Mouse (Mus musculus) fibroblast of lung, adult 2 months (primary cell): Measurements from ENCODE around the gene Tbc1d2.
"Not testable (repeated sequence)": the region's sequence is repeated elsewhere in the genome, so short reads cannot be mapped to it uniquely, and the experiment has no call there.

Experiments
- DNase-seq: peaks from one replicate; pipeline ENCODE4 v3.0.0-alpha.2; 2011; ENCODE audit warnings: low read depth

Gene Tbc1d2

DNA sequence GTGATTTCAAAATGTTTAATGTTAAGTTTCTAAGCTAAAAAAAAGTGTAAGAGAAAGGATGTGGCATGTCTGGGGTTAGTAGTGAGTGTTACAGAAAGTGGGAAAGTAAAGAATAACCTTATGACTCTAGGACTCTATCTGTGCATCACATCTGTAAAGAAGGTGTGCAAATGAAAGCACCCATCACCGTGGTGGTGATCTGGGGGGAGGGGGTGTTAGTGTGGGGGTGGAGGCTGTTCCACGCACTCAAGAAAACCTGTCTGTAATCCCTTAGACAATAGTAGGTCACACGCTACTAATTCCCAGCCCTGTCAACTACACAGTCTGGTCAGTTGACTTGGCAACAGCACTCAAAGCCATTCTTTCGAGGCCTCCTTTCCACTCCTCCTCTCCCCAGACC, 8.7 kb downstream of the Tbc1d2 start:
- no peak for DNase-seq

DNA sequence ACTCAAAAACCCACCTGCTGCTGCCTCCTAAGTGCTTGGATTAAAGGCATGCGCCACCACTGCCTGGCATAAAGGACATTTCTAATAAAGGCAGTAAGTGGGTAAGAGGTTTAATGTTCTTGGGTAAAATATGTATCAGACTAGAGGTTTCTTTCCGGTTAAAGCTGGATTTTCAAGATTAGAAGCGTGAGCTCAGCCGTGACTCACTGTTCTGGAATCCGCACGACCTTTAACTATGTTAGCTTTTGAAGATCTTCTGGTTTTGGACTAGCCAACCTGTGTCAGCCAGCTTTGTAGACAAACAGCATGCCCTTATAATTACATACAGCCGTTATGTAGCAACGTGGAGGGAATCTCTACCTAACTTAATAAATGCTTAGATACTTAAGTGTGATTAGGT, 10.1 kb downstream of the Tbc1d2 start:
- DNase-seq, result no peak

DNA sequence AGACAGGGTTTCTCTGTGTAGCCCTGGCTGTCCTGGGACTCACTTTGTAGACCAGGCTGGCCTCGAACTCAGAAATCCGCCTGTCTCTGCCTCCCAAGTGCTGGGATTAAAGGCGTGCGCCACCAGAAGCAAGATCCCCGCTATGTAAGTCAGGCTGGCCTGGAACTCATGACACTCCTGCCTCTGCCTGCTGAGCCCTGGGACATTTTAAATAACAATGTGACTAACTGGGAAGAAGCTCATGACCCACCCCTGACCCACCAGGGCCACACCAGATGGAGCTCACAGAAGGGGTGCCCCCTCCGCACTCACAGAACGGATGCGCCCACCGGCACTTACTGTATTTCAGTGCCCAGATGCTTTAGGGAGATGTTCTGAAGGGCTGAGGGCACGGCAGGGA, 12.8 kb downstream of the Tbc1d2 start:
- not testable (repeated sequence) for DNase-seq

DNA sequence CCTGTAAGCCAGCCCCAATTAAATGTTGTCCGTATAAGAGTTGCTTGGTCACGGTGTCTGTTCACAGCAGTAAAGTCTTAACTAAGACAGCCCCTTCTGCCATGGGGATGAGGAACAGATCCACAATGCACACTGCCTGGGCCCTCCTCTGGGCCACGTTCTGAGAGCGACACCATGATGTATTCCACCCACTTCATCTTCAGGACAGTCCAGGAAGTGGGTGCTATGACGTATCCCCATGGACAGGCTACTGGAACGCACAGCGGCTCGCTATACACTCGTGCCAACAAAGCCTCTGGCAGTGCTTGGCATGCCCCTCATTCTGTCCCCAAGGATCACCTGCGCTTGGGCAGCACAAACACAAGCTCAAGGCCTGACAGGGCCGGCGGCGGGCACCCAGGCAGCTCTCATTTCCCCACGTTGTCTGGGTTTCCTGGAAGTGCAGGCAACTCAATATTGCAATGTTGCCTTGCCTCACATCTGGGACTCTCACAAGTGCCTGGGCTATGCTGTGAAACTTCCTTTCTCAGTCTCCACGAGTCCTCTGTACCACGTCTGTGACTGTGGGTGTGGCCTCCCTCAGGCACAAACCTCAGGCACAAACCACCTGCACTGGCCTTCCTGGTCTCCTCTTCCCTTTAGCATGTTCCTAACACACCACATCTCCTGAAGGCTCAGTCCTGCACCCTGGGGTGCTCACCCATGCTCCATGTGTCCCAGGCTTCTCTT, 14.1 kb downstream of the Tbc1d2 start:
- no peak for DNase-seq

DNA sequence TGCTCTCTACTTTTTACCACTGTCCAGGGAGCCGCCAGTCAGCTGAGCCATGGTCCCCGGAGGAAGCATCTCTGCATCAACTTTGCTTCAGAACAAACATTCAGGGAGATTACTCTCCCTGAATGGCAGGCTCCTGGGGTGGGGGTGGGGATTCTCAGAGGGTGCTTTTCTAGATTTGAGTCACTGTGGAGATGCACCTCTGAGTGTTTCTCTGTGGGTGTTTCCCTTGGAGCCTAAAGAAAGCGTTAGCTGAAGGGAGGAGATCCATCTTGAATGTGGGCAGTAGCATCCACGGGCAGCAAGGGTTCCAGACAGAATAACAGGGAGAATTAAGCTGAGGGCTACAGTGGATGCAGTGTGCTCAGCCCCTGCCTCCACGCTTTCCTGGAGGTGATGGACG, 15.1 kb downstream of the Tbc1d2 start:
- DNase-seq, result no peak

DNA sequence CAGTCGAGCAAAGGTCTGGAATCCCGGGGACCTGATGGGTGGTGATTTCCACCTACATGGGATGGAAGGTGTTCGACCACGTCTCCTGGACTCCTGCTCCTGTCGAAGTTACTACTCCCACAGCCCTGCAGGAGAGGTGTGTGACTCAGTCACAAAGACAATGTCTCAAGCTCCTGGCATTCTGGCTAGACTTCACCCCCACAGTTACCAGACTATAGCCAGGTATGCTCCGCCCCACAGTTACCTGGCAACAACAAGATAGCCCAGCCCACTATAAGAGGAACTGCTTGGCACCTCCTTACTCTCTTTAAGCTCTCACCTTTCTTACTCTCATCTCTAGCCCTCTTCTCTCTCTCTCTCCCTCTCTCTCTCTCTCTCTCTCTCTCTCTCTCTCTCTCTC, 16.4 kb downstream of the Tbc1d2 start:
- not testable (repeated sequence) for DNase-seq

DNA sequence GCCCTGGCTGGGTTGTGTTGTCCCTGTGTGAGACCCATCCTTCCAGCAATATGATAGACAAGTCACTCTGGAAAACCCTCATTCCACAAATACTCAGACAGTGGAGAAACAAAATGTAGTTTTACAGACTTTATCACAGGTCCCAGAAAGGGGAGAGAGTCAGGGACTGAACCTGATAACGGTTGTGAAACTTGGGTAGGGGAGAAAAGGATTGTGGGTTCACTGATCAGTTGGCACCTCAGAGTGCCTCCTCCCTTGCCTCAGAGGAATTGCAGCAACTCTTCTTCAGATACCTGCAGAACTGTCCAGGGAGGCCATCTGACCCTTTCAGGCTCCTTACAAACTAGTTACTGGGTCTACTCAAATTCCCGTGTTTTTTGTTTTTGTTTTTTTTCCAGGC, 17.5 kb downstream of the Tbc1d2 start:
- DNase-seq, result no peak

DNA sequence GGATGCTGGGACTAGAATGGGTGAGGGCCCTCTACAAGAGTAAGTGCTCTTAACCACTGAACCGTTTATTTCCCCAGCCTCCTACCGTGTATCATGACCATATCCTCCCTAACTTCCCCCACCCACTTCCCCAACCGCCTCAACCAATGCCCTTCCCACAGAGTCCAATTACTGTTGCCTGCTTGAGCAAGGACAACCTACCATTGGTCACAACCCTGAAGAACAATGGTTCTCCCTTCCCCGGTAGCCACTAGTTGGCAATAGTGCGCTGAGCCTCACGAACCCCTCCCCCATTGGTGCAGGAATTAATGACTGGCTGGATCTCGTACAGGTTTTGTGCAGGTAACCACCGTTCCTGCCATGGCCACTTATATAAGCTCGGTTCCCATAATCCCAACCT, 19.6 kb downstream of the Tbc1d2 start:
- no peak for DNase-seq

DNA sequence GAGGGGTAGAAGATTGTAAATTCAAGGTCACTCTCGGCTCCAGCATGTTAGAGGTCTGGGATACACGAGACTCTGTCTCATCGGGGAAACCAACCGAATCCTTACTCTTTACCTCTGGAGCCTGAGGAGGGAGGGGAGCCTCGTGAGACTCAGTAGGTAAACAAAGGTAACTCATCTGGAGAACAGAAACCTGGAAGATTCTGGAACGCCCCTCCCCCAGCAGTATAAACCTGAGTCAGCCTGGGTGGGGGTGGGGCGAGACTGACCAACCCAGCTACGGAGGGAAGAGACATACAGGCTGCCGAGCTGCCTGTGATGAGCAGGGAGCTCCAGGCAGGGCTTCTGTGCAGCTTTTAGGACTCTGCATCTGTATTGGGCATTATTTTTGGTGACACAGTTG, 21.1 kb downstream of the Tbc1d2 start:
- DNase-seq, result no peak

DNA sequence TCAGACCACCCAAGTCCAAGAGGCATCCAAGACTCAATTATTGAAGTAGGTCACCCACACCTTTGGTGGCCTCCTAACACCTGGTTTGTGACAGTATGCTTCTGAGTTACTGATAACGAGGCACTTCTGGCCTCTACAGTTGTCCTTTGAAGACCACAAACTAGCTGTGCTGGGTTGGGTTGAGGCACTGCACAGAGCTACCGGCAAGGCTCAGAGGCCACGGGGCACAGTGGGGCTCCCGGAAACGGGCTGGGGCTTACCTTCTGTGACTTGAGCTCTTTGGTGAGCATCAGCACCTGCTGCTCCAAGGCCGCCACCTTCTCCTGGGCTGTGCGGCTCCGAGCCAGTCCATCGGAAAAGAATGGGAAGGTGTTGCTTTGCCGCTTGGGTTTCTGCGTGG, 21.9 kb downstream of the Tbc1d2 start:
- DNase-seq, result no peak

DNA sequence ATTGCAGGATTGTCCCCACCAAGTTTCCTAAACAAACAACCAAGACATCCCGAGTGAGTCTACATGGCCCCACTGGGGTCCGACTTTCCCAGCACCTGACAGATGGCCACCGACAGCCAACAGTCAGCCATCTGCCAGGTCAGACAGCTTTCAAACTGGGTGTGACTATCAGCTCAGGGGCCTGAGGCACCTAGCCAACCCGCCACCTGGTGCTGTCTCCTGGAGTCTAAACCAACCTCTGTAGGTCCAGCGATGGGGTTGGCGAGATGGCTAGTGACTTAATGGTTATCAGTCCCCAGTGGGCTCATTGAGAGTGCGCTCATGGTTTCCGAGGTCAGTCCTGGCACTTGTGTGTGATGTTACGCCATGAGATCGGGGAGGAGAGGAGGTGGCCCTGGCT, 24.9 kb downstream of the Tbc1d2 start:
- DNase-seq, result no peak

DNA sequence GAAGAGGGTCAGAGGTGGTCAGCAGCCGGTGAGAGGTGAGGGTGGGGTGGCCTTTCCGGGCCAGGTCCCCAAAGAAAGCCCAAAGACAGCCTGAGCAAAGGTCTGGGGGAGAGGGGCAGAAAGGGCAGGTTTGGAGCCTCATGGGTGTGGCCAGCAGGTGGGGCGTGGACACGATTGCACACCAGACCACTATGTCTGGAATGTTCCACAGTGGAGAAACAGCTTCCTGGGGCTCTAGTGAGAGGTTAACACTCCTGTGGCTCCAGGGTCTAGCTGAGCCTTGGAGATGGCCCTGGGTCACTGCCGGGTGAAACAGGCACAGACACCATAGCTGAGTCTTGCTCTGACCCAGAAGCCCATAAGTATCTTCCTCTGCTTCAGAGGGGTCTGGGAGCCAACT, 27.0 kb downstream of the Tbc1d2 start:
- DNase-seq, result no peak

DNA sequence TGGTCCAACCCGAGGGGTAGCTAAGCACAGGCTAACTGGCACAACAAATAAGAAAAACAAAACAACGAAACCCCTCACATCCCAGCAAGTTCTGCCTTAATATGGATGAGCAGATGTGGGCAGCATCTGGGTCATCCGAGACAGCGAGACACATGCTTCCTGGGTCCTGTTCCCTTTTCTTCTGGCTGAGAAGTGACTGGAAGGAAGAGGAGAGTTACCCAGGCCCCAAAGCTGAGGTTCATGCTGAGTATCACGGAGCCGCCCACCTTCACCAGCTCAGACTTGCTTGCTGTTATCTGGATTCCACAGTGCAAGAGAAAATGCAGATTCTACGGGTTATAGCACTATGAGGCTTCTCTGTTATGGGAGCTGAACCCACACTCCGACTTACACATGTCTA, 29.1 kb downstream of the Tbc1d2 start:
- DNase-seq, result no peak

DNA sequence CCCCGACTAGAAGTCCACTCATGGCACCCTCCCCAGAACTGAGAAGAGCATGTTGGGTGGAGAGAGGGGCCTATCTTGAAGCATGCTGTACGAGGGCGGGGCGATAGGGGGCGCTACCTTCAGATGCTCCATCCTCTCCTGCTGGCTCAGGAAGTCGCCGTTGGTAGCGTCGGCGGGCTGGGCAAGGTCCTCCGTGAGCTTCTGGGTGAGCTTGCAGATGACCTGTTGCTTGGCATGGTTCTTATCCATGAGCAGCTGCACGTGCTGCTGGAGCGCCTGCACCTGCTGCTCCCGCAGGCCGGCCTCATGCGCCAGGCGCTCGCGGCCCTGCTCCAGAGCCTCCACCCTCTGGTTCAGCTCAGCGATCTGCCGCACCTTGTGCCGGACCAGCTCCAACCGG, 29.7 kb downstream of the Tbc1d2 start:
- DNase-seq, result no peak

DNA sequence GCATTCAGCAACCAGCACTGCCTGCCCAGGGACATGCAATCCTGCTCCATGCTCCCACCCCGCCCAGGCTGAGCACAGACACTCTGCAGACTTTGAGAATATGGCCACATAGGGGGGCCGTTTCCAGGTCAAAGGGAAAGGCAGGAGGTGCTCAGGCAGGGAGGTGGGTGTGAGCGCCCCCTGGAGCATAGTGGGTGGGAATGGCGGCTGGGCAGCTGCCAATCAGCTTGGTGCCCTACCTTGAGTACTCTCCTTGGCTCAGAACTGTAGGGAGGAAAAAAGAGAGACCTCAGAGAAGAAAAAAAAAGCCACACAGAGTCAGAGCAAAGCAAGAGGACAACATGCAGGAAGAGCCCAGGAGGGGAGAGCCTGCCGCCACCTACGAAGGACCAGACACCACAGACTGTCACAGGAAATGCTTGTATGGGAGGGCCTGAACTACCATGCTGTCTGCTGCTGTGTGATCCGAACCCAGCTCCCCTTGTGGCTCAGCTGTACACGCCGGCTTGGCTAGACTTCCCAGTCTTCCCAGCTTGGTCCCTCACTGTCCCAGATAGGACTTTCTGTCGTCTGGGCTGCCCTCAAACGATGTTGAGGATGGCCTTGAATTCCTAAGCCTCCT, 31.7 kb downstream of the Tbc1d2 start:
- no peak for DNase-seq

DNA sequence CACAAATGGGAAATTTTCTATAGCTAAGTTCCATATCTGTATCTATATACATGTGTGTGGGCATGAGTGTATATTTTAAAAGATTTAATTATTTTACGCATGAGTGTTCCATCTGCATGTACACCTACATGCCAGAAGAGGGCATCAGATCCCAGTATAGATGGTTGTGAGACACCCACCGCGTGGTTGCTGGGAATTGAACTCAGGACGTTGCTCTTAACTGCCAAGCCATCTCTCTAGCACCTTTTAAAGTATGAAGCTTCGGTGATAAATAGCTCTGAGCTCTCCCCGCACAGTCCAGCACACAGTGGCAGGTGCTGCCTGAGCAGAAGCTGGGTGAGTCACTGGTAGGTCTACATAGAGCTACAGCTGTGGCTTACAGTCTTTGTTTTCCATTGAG, 32.6 kb downstream of the Tbc1d2 start:
- DNase-seq, result no peak

DNA sequence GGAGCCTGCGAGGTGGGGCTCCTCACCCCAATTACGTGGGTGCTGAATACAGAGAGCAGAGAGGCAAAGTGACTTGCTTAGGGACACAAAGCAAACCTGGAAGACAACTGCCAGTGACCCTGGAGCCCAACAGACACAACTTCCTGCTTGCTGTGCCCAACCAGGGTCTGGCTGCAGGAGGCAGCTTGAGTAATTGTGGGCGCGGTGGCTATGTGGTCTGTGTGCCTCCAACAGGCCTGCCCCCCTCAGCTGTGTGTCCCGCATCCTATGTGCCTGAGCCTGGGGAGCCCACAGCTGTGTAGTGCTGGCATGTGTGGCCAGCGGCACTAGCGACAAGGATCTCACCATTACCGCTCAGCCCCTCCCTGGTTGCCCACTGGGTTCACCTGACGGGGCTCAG, 35.4 kb downstream of the Tbc1d2 start:
- DNase-seq, result no peak

DNA sequence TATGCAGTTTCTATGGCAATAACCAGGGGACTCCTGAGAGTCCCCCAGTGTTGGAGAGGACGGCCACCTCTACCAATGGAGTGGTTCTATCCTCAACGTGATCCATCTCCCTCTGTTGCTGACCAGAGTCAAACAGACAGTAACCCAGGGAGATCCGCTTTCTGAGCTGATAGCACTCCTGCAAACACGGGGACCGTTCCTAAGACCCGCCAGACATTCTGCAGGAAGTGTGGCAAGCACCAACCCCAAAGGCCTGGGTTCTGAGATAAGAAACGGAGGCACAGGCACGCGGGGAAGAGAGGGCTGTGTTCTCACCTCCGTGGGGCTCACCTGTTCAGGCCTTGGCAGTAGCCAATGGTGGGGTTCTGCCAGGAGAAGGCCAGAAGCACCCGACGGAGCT, 36.4 kb downstream of the Tbc1d2 start:
- no peak for DNase-seq

DNA sequence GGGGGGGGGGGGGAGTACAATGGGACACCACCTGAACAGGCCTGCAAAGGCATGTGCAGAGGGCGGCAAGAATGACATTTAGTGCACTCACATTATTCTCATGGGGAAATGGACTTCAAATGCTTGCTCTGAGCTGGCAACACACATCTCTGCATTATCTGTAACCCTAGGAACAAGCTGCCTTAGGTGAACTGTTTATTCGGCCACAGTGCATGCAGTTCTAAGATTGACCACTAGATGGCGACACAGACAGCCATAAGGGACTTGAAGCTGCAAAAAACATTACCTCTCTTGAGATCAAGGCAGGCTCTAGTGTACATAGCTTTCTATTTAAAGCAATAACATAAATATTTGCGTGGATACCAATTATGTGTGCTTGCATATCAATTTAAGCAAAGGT, 38.8 kb downstream of the Tbc1d2 start:
- DNase-seq, result peak; percentile 69

DNA sequence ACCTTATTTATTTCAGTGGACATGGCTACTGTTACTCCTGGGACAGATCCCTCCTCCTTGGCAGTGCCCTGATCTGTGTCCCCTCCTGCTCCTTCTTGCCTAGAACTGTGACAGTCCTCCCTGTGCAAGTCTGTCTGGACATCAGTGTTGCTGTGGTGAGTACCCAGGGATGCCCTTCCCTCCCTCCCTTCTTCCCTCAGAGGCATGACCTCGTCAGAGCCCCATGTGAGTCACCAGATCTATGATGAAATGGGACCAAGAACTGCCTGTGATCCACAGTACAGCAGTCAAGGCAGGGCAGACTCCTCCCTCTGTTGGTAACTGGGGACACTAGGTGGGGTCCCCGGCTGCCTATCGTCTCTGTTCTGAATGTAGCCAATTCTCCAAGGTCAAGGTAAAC, 42.4 kb downstream of the Tbc1d2 start:
- DNase-seq, result peak; percentile 47

DNA sequence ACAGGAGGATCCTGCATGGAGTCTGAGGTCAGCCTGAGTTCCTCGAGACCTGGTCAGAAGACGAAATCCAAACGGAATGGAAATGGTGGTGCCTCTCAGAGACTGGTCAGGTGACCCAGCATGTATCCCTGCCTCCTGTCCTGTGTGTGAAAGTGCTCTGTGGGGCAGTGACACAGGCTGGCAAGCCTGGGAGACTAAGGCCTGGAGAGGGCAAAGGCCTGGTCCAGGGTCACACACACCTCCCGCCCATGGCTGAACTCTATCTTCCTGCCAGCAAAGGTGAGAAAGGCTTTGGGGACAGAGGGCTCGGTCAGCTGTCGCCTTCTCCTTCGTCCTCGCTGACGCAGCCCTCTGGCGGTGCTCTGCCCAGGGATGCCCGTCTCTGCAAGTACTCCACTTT, 44.6 kb downstream of the Tbc1d2 start:
- DNase-seq, result no peak

DNA sequence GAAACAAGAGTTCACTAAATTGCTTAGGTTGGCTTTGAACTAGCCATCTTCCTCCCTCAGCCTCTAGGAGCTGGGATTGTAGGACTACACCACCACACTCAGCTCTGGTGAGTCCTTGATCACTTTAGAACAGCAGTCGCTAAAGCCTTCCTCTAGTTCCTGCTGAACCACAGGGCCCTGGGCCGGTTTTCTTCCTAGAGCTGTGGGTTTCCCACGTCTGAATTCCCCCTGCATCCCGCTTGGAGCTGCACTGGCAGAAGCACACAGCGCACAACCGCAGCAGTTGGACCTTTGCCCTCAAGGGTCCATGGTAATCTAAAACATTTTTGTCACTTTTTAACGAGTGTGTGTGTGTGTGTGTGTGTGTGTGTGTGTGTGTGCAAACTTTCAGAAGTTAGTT, 47.3 kb downstream of the Tbc1d2 start:
- no peak for DNase-seq

DNA sequence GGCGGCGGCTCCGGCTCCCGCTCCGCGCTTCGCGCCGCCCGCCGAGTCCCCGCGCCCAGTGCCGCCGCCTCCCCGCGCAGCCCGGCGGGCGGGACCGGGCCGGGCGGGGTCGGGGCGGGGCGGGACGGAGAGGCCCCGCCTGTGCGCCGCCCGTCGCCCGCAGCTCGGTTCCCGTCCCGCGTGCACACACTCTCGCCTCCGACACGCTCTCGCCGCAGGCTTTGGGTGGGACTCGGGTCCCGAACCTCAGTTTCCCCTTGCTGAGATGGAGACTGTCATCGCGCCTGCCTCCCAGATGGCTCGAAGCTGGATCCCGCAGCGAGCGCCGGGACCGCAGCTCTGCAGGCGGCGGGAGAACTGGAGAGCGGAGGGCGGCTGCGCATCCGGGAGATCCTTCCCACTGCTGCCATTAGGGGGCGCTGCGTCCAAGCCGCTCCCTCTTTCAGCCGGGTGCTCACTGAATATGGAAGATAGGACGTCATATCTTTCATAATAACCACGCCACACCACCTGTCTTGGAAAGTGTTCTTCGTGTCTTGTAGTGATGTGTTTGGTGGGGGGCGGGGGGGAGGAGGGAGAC, 48.1 kb downstream of the Tbc1d2 start, which contains the start of gene Coro2a:
TSS of gene Coro2a (minus strand) at position 359 of the 580 bp plus-strand sequence.
- DNase-seq, result peak; percentile 36
